Mouse (Mus musculus): ENCODE results near the gene Prtn3. TPM values are rescaled to one million over a fixed set of nuclear protein-coding genes. Genes with fewer than 3 reads are reported as not detected.
A peak's percentile ranks its signal among the peaks of the same experiment; 100 is the strongest.
"Not testable (repeated sequence)": the region's sequence is repeated elsewhere in the genome, so short reads cannot be mapped to it uniquely, and the experiment has no call there.

The Prtn3 gene
- total and polyA plus RNA-seq, 2 experiments from 2014 or later = 0.74 TPM; not detected in 1

DNA sequence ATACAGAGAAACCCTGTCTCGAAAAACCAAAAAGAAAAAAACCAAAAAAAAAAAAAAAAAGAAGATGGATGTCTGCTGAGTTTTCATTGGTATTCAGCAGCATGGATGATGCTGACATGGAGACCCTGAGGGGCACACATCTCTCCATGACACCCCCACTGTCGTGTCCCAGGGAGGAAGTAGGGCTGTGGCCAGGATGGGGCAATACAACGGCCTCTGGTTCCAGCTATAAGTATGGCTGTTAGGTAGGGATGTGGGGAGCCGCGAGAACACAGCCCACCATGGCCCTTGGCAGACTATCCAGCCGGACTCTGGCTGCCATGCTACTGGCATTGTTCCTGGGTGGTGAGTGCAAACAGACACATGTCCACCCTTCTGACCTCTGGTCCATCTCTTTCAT is 11.8 kb downstream of the Prtn3 start, which contains the start of gene Elane:
Gene Elane, plus strand, starts transcription at position 194 of the 400 bp plus-strand sequence.
- peaks cover 10% of the 10 kb centered on the region; the same call in 1 of the 2 replicates for H3K27me3 ChIP-seq (ENCODE audit: control insufficient read depth, insufficient read depth, low read length)
- 78% methylated on average over 6 of the region's 6 CpGs for WGBS
- TF ChIP-seq CTCF (IDR thresholded peaks at IDR 0.05; ENCODE audit: low read depth) (no peak), EP300 (IDR thresholded peaks at IDR 0.05; ENCODE audit: low read depth) (no peak)
- ATAC-seq (ENCODE audit: insufficient read depth, low read depth) (no peak), DNase-seq (ENCODE audit: low spot score) (no peak)
- H3K4me2 ChIP-seq (ENCODE audit: low read depth, low read length) = no peak within 1 kb of the TSS
- H3K36me3 ChIP-seq (replicated peaks; ENCODE audit: control insufficient read depth, insufficient read depth, low read length) = no peaks in the 10 kb centered on the region
- H3K27ac ChIP-seq (ENCODE audit: low read depth) = no peak within 1 kb of the TSS
- 0 out of 2 replicates have a peak, but pooled peaks cover 11% of the 10 kb centered on the region for H3K4me1 ChIP-seq (ENCODE audit: control insufficient read depth, insufficient read depth)
- no peaks in the 10 kb centered on the region for H3K9me3 ChIP-seq (replicated peaks; ENCODE audit: control insufficient read depth, low read length)
- no peak within 1 kb of the TSS for H3K9ac ChIP-seq (replicated peaks; ENCODE audit: low read depth, low read length)
- H3K4me3 ChIP-seq (ENCODE audit: low read depth, low read length) = no peak within 1 kb of the TSS

DNA sequence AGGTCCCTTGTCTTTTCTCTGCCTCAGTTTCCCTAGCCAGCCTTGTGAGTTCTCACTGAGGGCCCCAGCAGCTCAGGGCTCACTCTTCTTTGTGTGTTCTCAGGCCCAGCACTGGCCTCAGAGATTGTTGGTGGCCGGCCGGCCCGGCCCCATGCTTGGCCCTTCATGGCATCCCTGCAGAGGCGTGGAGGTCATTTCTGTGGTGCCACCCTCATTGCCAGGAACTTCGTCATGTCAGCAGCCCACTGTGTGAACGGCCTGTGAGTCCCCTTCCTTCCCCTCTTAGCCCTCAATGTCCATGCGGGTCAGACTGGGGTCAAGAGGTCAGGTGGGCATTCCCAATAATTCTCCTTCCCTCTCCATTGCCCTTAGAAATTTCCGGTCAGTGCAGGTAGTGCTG is 12.3 kb downstream of the Prtn3 start:
- Histone ChIP-seq H3K4me3 (ENCODE audit: low read depth, low read length) (no peak overlapping the region), H3K9ac (replicated peaks; ENCODE audit: low read depth, low read length) (no peak overlapping the region), H3K36me3 (replicated peaks; ENCODE audit: control insufficient read depth, insufficient read depth, low read length) (no peaks in the 10 kb centered on the region), H3K27me3 (ENCODE audit: control insufficient read depth, insufficient read depth, low read length) (peaks cover 10% of the 10 kb centered on the region; the same call in 1 of the 2 replicates), H3K4me1 (ENCODE audit: control insufficient read depth, insufficient read depth) (0 out of 2 replicates have a peak, but pooled peaks cover 11% of the 10 kb centered on the region), H3K4me2 (ENCODE audit: low read depth, low read length) (no peak overlapping the region), H3K9me3 (replicated peaks; ENCODE audit: control insufficient read depth, low read length) (no peaks in the 10 kb centered on the region), H3K27ac (ENCODE audit: low read depth) (no peak overlapping the region)
- no peak for TF ChIP-seq CTCF (IDR thresholded peaks at IDR 0.05; ENCODE audit: low read depth)
- no peak for TF ChIP-seq EP300 (IDR thresholded peaks at IDR 0.05; ENCODE audit: low read depth)
- ATAC-seq (ENCODE audit: insufficient read depth, low read depth) (no peak), DNase-seq (ENCODE audit: low spot score) (no peak)
- WGBS = 84% methylated on average over 8 of the region's 8 CpGs

DNA sequence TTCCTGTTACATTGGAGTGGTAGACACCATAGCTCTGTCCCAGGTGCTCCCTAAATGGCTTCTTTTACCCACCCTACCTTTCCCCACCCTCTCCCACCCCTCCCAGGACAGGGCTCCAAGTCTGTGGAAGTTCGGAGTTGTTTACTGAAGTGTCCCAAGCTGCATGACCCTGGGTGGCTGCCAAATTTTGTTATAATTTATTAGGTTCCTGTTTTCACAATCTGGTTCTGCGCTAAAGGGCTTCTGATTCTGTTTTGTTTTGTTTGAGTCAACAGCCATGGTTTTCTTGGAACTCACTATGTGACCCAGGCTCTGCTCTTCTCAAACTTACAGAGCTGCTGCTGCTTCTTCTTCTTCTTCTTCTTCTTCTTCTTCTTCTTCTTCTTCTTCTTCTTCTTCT is 15.1 kb downstream of the Prtn3 start:
- no peaks in the 10 kb centered on the region for H3K9me3 ChIP-seq (replicated peaks; ENCODE audit: control insufficient read depth, low read length)
- ATAC-seq (ENCODE audit: insufficient read depth, low read depth) (no peak), DNase-seq (ENCODE audit: low spot score) (no peak)
- no peak overlapping the region for H3K9ac ChIP-seq (replicated peaks; ENCODE audit: low read depth, low read length)
- H3K4me2 ChIP-seq (ENCODE audit: low read depth, low read length) = no peak overlapping the region
- H3K27me3 ChIP-seq (ENCODE audit: control insufficient read depth, insufficient read depth, low read length) = 0 out of 2 replicates have a peak, but pooled peaks cover 3% of the 10 kb centered on the region
- H3K4me1 ChIP-seq (ENCODE audit: control insufficient read depth, insufficient read depth) = 0 out of 2 replicates have a peak, but pooled peaks cover 2% of the 10 kb centered on the region
- H3K4me3 ChIP-seq (ENCODE audit: low read depth, low read length) = no peak overlapping the region
- WGBS = 74% methylated on average over 2 of the region's 2 CpGs
- H3K27ac ChIP-seq (ENCODE audit: low read depth) = no peak overlapping the region
- no peaks in the 10 kb centered on the region for H3K36me3 ChIP-seq (replicated peaks; ENCODE audit: control insufficient read depth, insufficient read depth, low read length)
- TF ChIP-seq CTCF (IDR thresholded peaks at IDR 0.05; ENCODE audit: low read depth) (no peak), EP300 (IDR thresholded peaks at IDR 0.05; ENCODE audit: low read depth) (no peak)

DNA sequence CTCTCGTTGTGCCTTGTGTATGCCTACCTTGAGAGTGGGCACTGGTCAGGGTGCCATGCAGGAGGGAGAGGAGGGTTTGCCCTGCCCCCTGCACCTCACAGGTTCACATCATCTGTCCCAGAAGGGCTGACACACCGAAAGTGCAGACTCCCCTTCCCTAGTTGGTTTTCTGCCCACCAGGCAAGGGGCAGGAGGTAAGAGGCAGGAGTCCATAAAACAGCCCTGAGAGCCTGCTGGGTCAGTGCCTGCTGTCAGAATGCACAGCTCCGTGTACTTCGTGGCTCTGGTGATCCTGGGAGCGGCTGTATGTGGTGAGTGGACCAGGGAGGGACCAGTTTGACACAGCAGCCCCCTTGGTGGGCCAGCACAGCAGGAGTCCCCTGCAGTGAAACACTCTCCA is 16.4 kb downstream of the Prtn3 start, which contains the start of gene Cfd:
Gene Cfd, plus strand, starts transcription at position 184 of the 400 bp plus-strand sequence.
- WGBS = 35% methylated on average over 5 of the region's 5 CpGs
- TF ChIP-seq CTCF (IDR thresholded peaks at IDR 0.05; ENCODE audit: low read depth) (no peak), EP300 (IDR thresholded peaks at IDR 0.05; ENCODE audit: low read depth) (no peak)

DNA sequence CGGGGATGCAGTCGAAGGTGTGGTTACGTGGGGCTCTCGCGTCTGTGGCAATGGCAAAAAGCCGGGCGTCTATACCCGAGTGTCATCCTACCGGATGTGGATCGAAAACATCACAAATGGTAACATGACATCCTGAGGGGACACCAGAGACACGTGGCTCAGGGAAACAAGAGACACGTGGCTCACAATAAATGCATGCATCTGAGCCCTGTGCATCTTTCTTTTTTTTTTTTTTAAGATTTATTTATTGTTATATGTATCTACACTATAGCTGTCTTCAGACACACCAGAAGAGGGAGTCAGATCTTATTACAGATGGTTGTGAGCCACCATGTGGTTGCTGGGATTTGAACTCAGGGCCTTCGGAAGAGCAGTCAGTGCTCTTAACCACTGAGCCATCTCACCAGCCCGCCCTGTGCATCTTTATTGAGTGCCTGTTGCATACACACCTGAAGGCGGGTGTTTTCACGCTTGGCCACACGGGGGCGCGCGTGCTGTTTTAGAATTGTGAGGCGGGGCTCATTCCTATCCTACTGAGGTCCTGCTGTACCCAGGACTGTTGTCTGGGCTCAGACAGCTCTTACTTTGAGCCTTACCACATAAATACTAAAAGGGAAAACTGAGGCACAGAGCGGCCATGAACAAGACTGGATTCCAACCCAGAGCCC is 18.3 kb downstream of the Prtn3 start:
- not testable (repeated sequence) for DNase-seq (ENCODE audit: low spot score); H3K27ac ChIP-seq (ENCODE audit: low read depth); H3K27me3 ChIP-seq (ENCODE audit: control insufficient read depth, insufficient read depth, low read length); H3K9me3 ChIP-seq (replicated peaks; ENCODE audit: control insufficient read depth, low read length); H3K4me3 ChIP-seq (ENCODE audit: low read depth, low read length); H3K4me1 ChIP-seq (ENCODE audit: control insufficient read depth, insufficient read depth); H3K9ac ChIP-seq (replicated peaks; ENCODE audit: low read depth, low read length); H3K4me2 ChIP-seq (ENCODE audit: low read depth, low read length)
- peak; percentile 64; the same call in 1 of the 2 replicates for ATAC-seq (ENCODE audit: insufficient read depth, low read depth)
- H3K36me3 ChIP-seq (replicated peaks; ENCODE audit: control insufficient read depth, insufficient read depth, low read length) = peaks cover 24% of the 10 kb centered on the region
- peak; percentile 75 for TF ChIP-seq CTCF (IDR thresholded peaks at IDR 0.05; ENCODE audit: low read depth)
- WGBS = 42% methylated on average over 22 of the region's 22 CpGs

More for the DNA sequence above, 16.4 kb downstream of the Prtn3 start, which contains the start of gene Cfd:
- Histone ChIP-seq H3K27me3 (ENCODE audit: control insufficient read depth, insufficient read depth, low read length) (0 out of 2 replicates have a peak, but pooled peaks cover 3% of the 10 kb centered on the region), H3K9me3 (replicated peaks; ENCODE audit: control insufficient read depth, low read length) (no peaks in the 10 kb centered on the region), H3K4me2 (ENCODE audit: low read depth, low read length) (no peak within 1 kb of the TSS), H3K9ac (replicated peaks; ENCODE audit: low read depth, low read length) (no peak within 1 kb of the TSS), H3K27ac (ENCODE audit: low read depth) (no peak within 1 kb of the TSS), H3K4me3 (ENCODE audit: low read depth, low read length) (no peak within 1 kb of the TSS), H3K36me3 (replicated peaks; ENCODE audit: control insufficient read depth, insufficient read depth, low read length) (peaks cover 8% of the 10 kb centered on the region), H3K4me1 (ENCODE audit: control insufficient read depth, insufficient read depth) (no peaks in the 10 kb centered on the region)
- ATAC-seq (ENCODE audit: insufficient read depth, low read depth) = no peak
- no peak for DNase-seq (ENCODE audit: low spot score)
